Mouse (Mus musculus): ENCODE results near the gene Cenph.
"Not testable (repeated sequence)": the region's sequence is repeated elsewhere in the genome, so short reads cannot be mapped to it uniquely, and the experiment has no call there.

Gene Cenph

GRCm38 (mm10) chr13:100775252-100776055 lies at the start of gene Cenph:
Gene Cenph (minus strand): TSS chr13:100775899.
- DNase-seq (ENCODE audit: low read depth, low spot score) = peak; percentile 96

GRCm38 (mm10) chr13:100824916-100825315 lies 49.2 kb upstream of the Cenph start:
- no peak for DNase-seq (ENCODE audit: low read depth, low spot score)

- DNase-seq (ENCODE audit: low read depth, low spot score) = no peak
Measured at GRCm38 (mm10) chr13:100824306-100824705, 48.6 kb upstream of the Cenph start.

- no peak for DNase-seq (ENCODE audit: low read depth, low spot score)
Measured at GRCm38 (mm10) chr13:100823863-100824262, 48.2 kb upstream of the Cenph start.

GRCm38 (mm10) chr13:100814451-100814850 lies 38.8 kb upstream of the Cenph start:
- no peak for DNase-seq (ENCODE audit: low read depth, low spot score)

GRCm38 (mm10) chr13:100805776-100806175 lies 30.1 kb upstream of the Cenph start:
- DNase-seq (ENCODE audit: low read depth, low spot score) = no peak

- DNase-seq (ENCODE audit: low read depth, low spot score) = no peak
Measured at GRCm38 (mm10) chr13:100797171-100797570, 21.5 kb upstream of the Cenph start.

GRCm38 (mm10) chr13:100789083-100789482 lies 13.4 kb upstream of the Cenph start:
- no peak for DNase-seq (ENCODE audit: low read depth, low spot score)

- not testable (repeated sequence) for DNase-seq (ENCODE audit: low read depth, low spot score)
Measured at GRCm38 (mm10) chr13:100788057-100788456, 12.4 kb upstream of the Cenph start.

GRCm38 (mm10) chr13:100787316-100788010 lies 11.8 kb upstream of the Cenph start:
- peak; percentile 82 for DNase-seq (ENCODE audit: low read depth, low spot score)

GRCm38 (mm10) chr13:100786414-100786867 lies 10.7 kb upstream of the Cenph start, which contains the start of gene Ccnb1:
Gene Ccnb1 (minus strand): TSS chr13:100786570.
- peak; percentile 97 for DNase-seq (ENCODE audit: low read depth, low spot score)

GRCm38 (mm10) chr13:100785806-100786413 lies 10.2 kb upstream of the Cenph start:
- DNase-seq (ENCODE audit: low read depth, low spot score) = peak; percentile 54

GRCm38 (mm10) chr13:100777491-100777890 lies 1.8 kb upstream of the Cenph start:
- DNase-seq (ENCODE audit: low read depth, low spot score) = no peak

- DNase-seq (ENCODE audit: low read depth, low spot score) = no peak
Measured at GRCm38 (mm10) chr13:100776710-100777109, 1.0 kb upstream of the Cenph start.

GRCm38 (mm10) chr13:100776056-100776419 lies 339 bp upstream of the Cenph start:
- DNase-seq (ENCODE audit: low read depth, low spot score) = no peak

GRCm38 (mm10) chr13:100774704-100775103 lies 995 bp downstream of the Cenph start:
- DNase-seq (ENCODE audit: low read depth, low spot score) = no peak

- no peak for DNase-seq (ENCODE audit: low read depth, low spot score)
Measured at GRCm38 (mm10) chr13:100755329-100755728, 20.4 kb downstream of the Cenph start.

GRCm38 (mm10) chr13:100754186-100754585 lies 21.5 kb downstream of the Cenph start:
- DNase-seq (ENCODE audit: low read depth, low spot score) = no peak

GRCm38 (mm10) chr13:100753011-100753410 lies 22.7 kb downstream of the Cenph start:
- no peak for DNase-seq (ENCODE audit: low read depth, low spot score)

- DNase-seq (ENCODE audit: low read depth, low spot score) = no peak
Measured at GRCm38 (mm10) chr13:100752529-100752928, 23.2 kb downstream of the Cenph start.

GRCm38 (mm10) chr13:100751402-100751801 lies 24.3 kb downstream of the Cenph start:
- DNase-seq (ENCODE audit: low read depth, low spot score) = no peak

GRCm38 (mm10) chr13:100750799-100751198 lies 24.9 kb downstream of the Cenph start:
- DNase-seq (ENCODE audit: low read depth, low spot score) = no peak

Measured in R1 (cell line).